Mouse (Mus musculus): Measurements from ENCODE around the gene Tex2. TPM values are rescaled to one million over a fixed set of nuclear protein-coding genes. Genes with fewer than 3 reads are reported as not detected.
"Not testable (repeated sequence)": the region's sequence is repeated elsewhere in the genome, so short reads cannot be mapped to it uniquely, and the experiment has no call there.

Tex2 gene
- polyA plus RNA-seq, 1 experiment, result 5.8 TPM

- no peak overlapping the region for H3K4me3 ChIP-seq (ENCODE audit: extremely low read depth, insufficient read depth, insufficient read length)
- no peak for DNase-seq (ENCODE audit: low read depth in 1 of 2, low spot score in 2 of 2)
- no peaks in the 10 kb centered on the region for H3K27me3 ChIP-seq (ENCODE audit: control insufficient read depth, insufficient read depth, low read length)
- H3K36me3 ChIP-seq (ENCODE audit: control insufficient read depth, insufficient read depth, low read length), result no peaks in the 10 kb centered on the region
- no peaks in the 10 kb centered on the region for H3K4me1 ChIP-seq (ENCODE audit: control insufficient read depth, insufficient read depth, insufficient read length)
- no peak for TF ChIP-seq POLR2A (IDR thresholded peaks at IDR 0.05; ENCODE audit: low read depth, low read length)
- TF ChIP-seq CTCF (IDR thresholded peaks at IDR 0.05; ENCODE audit: extremely low read depth, insufficient read depth, insufficient read length, insufficient replicate concordance), result no peak
- WGBS, result 74% methylated on average over 5 of the region's 5 CpGs
- no peak overlapping the region for H3K27ac ChIP-seq (ENCODE audit: insufficient read depth, low read length)
Measured at GRCm38 (mm10) chr11:106579957-106580356, 33.3 kb downstream of the Tex2 start.

GRCm38 (mm10) chr11:106579146-106579545 is 34.1 kb downstream of the Tex2 start:
- TF ChIP-seq CTCF (IDR thresholded peaks at IDR 0.05; ENCODE audit: extremely low read depth, insufficient read depth, insufficient read length, insufficient replicate concordance) (no peak), POLR2A (IDR thresholded peaks at IDR 0.05; ENCODE audit: low read depth, low read length) (no peak)
- DNase-seq (ENCODE audit: low read depth in 1 of 2, low spot score in 2 of 2), result no peak
- Histone ChIP-seq H3K27me3 (ENCODE audit: control insufficient read depth, insufficient read depth, low read length) (no peaks in the 10 kb centered on the region), H3K36me3 (ENCODE audit: control insufficient read depth, insufficient read depth, low read length) (no peaks in the 10 kb centered on the region), H3K27ac (ENCODE audit: insufficient read depth, low read length) (no peak overlapping the region), H3K4me3 (ENCODE audit: extremely low read depth, insufficient read depth, insufficient read length) (no peak overlapping the region), H3K4me1 (ENCODE audit: control insufficient read depth, insufficient read depth, insufficient read length) (no peaks in the 10 kb centered on the region)
- 92% methylated on average over 2 of the region's 2 CpGs for WGBS

GRCm38 (mm10) chr11:106577624-106578355 is 35.4 kb downstream of the Tex2 start:
- not testable (repeated sequence) for H3K27me3 ChIP-seq (ENCODE audit: control insufficient read depth, insufficient read depth, low read length); H3K27ac ChIP-seq (ENCODE audit: insufficient read depth, low read length); H3K4me3 ChIP-seq (ENCODE audit: extremely low read depth, insufficient read depth, insufficient read length); H3K36me3 ChIP-seq (ENCODE audit: control insufficient read depth, insufficient read depth, low read length); H3K4me1 ChIP-seq (ENCODE audit: control insufficient read depth, insufficient read depth, insufficient read length); DNase-seq (ENCODE audit: low read depth in 1 of 2, low spot score in 2 of 2)
- WGBS, result 85% methylated on average over 10 of the region's 10 CpGs

DNA sequence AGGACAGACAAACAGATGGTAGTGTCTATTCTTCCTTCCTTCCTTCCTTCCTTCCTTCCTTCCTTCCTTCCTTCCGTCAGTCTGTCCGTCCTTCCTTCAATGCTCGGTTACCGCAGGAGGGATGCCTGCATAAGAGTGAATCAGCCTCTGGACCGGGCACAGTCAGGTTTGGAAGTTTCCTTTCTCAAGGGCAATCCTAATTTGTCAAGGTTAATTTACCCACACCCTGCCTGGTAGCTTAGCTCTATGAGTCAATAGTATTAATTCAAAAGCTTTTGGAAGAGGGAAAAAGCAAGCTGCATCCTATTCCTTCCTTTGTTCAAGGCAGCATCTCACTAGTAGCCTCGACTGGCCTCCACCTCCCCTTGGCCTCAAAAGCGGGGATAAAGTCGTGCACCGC is 38.8 kb downstream of the Tex2 start:
- TF ChIP-seq CTCF (IDR thresholded peaks at IDR 0.05; ENCODE audit: extremely low read depth, insufficient read depth, insufficient read length, insufficient replicate concordance) (no peak), POLR2A (IDR thresholded peaks at IDR 0.05; ENCODE audit: low read depth, low read length) (no peak)
- no peak for DNase-seq (ENCODE audit: low read depth in 1 of 2, low spot score in 2 of 2)
- no peaks in the 10 kb centered on the region for H3K36me3 ChIP-seq (ENCODE audit: control insufficient read depth, insufficient read depth, low read length)
- no peaks in the 10 kb centered on the region; the same call in 1 of the 2 replicates for H3K4me1 ChIP-seq (ENCODE audit: control insufficient read depth, insufficient read depth, insufficient read length)
- H3K4me3 ChIP-seq (ENCODE audit: extremely low read depth, insufficient read depth, insufficient read length), result no peak overlapping the region
- H3K27ac ChIP-seq (ENCODE audit: insufficient read depth, low read length), result no peak overlapping the region
- no peaks in the 10 kb centered on the region for H3K27me3 ChIP-seq (ENCODE audit: control insufficient read depth, insufficient read depth, low read length)
- WGBS, result 74% methylated on average over 9 of the region's 9 CpGs

- Histone ChIP-seq H3K27me3 (ENCODE audit: control insufficient read depth, insufficient read depth, low read length) (no peaks in the 10 kb centered on the region), H3K36me3 (ENCODE audit: control insufficient read depth, insufficient read depth, low read length) (no peaks in the 10 kb centered on the region), H3K4me1 (ENCODE audit: control insufficient read depth, insufficient read depth, insufficient read length) (no peaks in the 10 kb centered on the region; the same call in 1 of the 2 replicates), H3K27ac (ENCODE audit: insufficient read depth, low read length) (no peak overlapping the region), H3K4me3 (ENCODE audit: extremely low read depth, insufficient read depth, insufficient read length) (no peak overlapping the region)
- TF ChIP-seq CTCF (IDR thresholded peaks at IDR 0.05; ENCODE audit: extremely low read depth, insufficient read depth, insufficient read length, insufficient replicate concordance), result no peak
- TF ChIP-seq POLR2A (IDR thresholded peaks at IDR 0.05; ENCODE audit: low read depth, low read length), result no peak
- WGBS, result 79% methylated on average over 9 of the region's 9 CpGs
- no peak for DNase-seq (ENCODE audit: low read depth in 1 of 2, low spot score in 2 of 2)
Measured at GRCm38 (mm10) chr11:106573476-106574240, 39.6 kb downstream of the Tex2 start.

GRCm38 (mm10) chr11:106572958-106573357 is 40.3 kb downstream of the Tex2 start:
- no peak overlapping the region for H3K4me3 ChIP-seq (ENCODE audit: extremely low read depth, insufficient read depth, insufficient read length)
- no peak for DNase-seq (ENCODE audit: low read depth in 1 of 2, low spot score in 2 of 2)
- WGBS, result 86% methylated on average over 9 of the region's 9 CpGs
- H3K4me1 ChIP-seq (ENCODE audit: control insufficient read depth, insufficient read depth, insufficient read length), result no peaks in the 10 kb centered on the region; the same call in 1 of the 2 replicates
- TF ChIP-seq CTCF (IDR thresholded peaks at IDR 0.05; ENCODE audit: extremely low read depth, insufficient read depth, insufficient read length, insufficient replicate concordance) (no peak), POLR2A (IDR thresholded peaks at IDR 0.05; ENCODE audit: low read depth, low read length) (no peak)
- no peaks in the 10 kb centered on the region for H3K27me3 ChIP-seq (ENCODE audit: control insufficient read depth, insufficient read depth, low read length)
- no peak overlapping the region for H3K27ac ChIP-seq (ENCODE audit: insufficient read depth, low read length)
- H3K36me3 ChIP-seq (ENCODE audit: control insufficient read depth, insufficient read depth, low read length), result 0 out of 2 replicates have a peak, but pooled peaks cover under 1% of the 10 kb centered on the region
